Mouse (Mus musculus) G1E-ER4 (cell line): Measurements from ENCODE around the gene Pde4c. TPM values are rescaled to one million over a fixed set of nuclear protein-coding genes. Genes with fewer than 3 reads are reported as not detected.

Source experiments
- GATA1 ChIP-seq: IDR thresholded peaks from one replicate; pipeline ENCODE4 v1.8.0; 2012; ENCODE audit warnings: low read length, inconsistent platforms
- polyA plus RNA-seq: library from polyadenylated mRNA; stranded (reverse); fragments of >175 nt; gene quantifications from 2 replicates; pipeline ENCODE4 v1.2.3, GENCODE M21; 2012

Gene Pde4c
- polyA plus RNA-seq: 0.81 and 1.2 TPM in 2 replicates

- TF ChIP-seq GATA1: no peak
These were observed at the start of gene Pde4c for GRCm38 (mm10) chr8:70723486-70724210. Gene Pde4c (plus strand): TSS chr8:70723720.

GRCm38 (mm10) chr8:70674109-70674508 lies 49.4 kb upstream of the Pde4c start:
- no peak for TF ChIP-seq GATA1

DNA sequence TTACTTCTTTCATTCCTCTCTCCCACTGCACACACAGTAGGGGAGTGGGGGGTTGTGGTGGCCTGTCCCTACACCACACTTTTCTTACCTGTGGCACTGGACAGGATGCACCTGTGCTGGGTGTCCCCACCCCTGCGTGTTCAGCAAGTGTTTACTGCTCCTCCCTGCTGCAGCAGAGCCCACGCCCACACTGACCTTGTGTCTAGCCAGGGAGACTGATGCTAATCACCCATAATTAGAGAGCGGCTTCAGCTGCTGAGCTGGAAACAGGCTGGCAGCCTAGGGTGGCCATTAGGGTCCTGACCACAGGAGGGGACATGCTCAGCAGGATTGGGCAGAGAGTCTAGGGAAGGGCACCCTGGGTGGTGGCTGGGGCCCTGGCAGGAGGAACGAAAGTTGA lies 48.8 kb upstream of the Pde4c start:
- TF ChIP-seq GATA1: no peak

GRCm38 (mm10) chr8:70675336-70675735 lies 48.2 kb upstream of the Pde4c start:
- no peak for TF ChIP-seq GATA1

DNA sequence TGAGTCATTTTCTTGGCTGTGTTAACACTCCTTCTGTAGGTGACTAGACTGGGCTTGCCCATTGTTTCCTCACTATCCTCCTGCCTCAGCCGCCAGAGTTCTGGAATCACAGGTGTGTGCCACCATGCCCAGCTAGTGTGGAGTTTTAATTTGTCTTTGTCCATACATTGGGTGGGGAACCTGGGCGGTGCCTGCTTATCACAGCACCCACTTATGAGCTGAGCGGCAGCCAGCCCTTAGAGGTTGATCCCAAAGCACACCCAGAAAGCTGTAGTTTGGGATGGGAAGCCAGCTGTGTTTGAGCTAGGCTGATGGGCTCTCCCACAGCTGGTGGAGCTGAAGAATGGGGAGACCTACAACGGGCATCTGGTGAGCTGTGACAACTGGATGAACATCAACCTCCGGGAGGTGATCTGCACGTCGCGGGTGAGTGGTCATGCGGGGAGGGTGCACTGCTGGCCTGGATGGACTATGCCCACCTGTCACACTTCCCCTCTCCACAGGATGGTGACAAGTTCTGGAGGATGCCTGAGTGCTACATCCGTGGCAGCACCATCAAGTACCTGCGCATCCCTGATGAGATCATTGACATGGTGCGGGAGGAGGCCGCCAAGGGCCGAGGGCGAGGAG lies 46.0 kb upstream of the Pde4c start:
- TF ChIP-seq GATA1: no peak

DNA sequence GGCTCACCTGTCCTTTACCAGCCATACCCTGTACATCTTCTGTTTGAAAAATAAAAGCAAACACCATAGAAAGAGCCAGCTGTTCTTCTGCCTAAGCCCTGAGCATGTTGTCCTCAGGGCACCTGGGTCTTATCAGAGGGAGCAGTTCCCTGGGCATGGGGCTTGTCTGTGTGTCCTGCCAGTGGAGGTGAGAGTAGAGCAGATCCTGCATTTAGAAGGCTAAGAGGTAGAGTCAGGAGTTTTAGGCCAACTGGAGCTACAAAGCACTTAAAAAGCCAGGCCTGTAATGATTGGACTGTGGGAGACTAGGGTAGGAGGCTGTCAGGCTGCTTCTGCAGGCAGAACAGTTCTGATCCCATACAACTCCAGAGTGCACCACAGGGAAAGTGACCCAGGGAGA lies 44.8 kb upstream of the Pde4c start:
- TF ChIP-seq GATA1: no peak

DNA sequence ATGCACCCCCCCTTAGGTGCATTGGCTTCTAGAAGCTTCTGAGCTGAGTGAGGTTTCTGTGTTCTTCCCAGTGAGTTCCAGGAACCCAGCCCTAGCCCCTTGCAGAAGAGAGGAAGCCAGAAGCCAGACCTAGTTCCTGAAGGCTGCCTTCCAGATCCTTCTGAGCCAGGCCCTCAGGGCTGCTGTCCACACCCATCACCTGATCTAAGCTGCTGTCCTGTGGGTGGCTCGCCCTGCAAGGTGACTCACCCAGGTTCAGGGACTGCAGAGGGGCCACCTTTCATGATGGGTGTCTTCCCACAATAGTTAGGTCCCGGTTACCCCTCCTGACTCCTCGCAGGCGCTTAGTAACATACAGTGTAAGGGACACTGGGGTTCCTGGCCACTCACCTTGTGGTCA lies 44.1 kb upstream of the Pde4c start:
- TF ChIP-seq GATA1: no peak

DNA sequence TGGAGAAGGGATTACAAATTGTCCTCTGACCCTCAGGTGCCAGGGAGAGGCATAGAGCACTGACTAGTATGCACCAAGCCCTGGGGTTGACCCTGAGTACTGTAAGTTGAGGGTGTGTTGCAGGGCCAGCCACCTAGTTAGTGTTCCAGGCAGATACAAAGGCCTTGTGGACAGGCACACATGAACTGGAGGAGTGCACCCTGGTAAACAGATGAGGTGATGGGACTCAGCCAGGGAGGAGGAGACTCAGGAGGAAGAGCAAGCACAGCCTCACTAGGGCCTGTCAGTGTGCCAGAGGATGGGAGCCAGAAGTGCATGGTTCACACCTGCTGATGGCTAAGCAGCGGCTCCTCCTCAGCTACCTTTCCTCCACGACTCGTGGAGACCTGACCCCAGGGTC lies 43.5 kb upstream of the Pde4c start:
- TF ChIP-seq GATA1: no peak

GRCm38 (mm10) chr8:70681410-70681809 lies 42.1 kb upstream of the Pde4c start:
- no peak for TF ChIP-seq GATA1

DNA sequence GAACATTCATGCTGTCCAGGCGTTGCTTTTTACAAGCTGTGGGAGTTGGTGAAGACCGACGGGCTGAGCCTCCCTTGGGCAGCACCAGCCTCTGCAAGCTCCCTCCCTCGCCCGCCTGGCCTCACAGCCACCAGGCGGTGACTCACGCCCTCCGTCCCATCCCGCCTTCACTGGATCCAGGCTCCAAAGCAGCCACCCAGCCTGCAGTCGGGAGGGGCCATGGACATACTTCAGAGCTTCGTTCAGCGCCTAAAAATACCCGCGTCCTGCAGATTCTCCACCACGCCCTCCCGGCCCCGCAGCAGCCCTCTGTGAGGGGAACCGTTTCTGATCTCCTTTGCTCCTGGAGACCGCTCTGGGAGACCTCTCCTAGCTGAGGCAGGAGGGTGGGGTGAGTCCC lies 41.3 kb upstream of the Pde4c start:
- no peak for TF ChIP-seq GATA1

DNA sequence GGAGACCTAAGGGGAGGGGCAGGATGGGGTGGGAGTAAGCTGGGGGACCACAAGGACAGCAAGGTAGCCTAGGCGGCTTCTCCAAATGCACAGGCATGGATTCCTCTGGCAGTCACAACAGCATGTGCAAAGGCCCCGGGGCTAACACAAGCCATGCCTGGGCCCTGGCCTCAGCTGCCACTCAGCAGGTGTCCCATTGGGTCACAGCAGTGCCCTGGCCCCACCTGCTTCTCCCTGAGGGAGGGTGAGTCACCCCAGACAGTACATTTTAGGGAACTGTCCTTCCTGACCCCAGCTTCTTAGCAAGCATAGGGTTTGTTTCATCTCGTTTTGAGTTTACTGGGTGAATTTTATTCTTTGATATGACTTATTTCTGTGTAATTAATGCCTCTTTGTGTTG lies 40.8 kb upstream of the Pde4c start:
- no peak for TF ChIP-seq GATA1

- no peak for TF ChIP-seq GATA1
These were observed 39.2 kb upstream of the Pde4c start for GRCm38 (mm10) chr8:70684291-70684690.

- no peak for TF ChIP-seq GATA1
These were observed 35.9 kb upstream of the Pde4c start for GRCm38 (mm10) chr8:70687576-70687975.

DNA sequence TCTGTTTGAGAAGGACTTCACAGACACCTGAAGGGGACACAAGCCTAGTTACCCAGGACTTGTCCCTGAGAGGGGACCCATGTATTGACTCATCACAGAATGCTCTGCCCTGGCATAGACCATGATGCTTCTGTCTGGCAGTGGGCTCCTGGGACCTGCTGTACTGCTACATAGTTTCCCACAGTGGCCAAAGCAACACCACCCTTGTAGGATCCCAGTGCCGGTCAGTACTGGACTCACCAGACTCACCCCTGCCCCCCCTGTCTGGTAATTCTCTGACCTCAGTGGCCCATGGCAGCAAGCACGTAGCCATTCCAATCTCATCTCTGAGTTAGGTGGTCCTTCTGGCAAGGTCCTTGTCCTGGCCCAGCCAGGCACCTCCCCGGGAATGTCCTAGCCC lies 35.4 kb upstream of the Pde4c start:
- no peak for TF ChIP-seq GATA1

GRCm38 (mm10) chr8:70689892-70690390 lies 33.6 kb upstream of the Pde4c start:
- no peak for TF ChIP-seq GATA1

DNA sequence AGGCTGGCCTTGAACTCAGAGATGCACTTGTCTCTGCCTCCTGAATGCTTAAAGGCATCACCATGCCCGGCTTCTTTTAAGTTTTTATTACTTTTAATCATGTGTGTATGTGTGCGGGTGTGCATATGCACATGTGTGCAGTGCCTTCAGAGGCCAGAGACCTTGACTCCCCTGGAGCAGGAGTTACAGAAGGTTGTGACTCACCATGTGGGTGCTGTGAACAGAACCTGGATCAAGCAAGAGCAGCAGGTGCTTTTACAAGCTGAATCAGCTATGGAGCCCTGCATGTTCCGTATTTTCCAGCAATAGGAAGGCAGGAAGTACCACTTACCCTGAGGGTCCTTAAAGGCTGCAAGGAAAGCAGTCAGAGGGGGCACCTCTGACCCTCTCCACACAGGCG lies 32.3 kb upstream of the Pde4c start:
- no peak for TF ChIP-seq GATA1

DNA sequence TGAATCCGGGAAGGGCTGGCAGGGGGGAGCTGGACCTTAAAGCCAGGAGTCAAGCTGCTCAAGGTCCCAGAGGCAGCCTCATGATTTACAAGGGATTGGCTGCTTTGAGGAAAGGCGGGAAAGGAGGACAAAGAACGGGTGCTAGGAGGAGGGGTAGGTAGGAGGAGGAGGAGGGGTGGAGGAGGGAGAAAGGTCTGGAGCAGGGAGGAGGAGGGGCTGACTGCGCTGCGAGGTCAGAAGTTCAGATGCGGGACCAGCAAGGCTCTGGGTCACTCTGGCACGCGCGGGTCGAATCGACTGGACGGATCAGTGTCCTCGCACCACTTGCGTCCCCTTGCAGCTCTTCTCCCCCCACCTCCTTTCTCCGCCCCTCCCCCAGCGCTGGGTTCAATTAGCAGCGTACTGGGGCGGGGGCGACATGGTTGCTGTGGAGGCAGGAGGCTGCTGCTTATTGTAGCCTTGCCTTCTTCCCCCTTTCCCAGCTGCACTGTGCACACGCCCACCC lies 31.7 kb upstream of the Pde4c start:
- TF ChIP-seq GATA1: no peak
